Mouse (Mus musculus): ENCODE measurements around the gene Spint2. TPM values are rescaled to one million over a fixed set of nuclear protein-coding genes. Genes with fewer than 3 reads are reported as not detected.

Spint2 gene
- 93.6 and 101 TPM in 2 replicates for polyA plus RNA-seq (2015; fragmentation: Nextera tagmentation; extraction: Ambion mirVana)

DNA sequence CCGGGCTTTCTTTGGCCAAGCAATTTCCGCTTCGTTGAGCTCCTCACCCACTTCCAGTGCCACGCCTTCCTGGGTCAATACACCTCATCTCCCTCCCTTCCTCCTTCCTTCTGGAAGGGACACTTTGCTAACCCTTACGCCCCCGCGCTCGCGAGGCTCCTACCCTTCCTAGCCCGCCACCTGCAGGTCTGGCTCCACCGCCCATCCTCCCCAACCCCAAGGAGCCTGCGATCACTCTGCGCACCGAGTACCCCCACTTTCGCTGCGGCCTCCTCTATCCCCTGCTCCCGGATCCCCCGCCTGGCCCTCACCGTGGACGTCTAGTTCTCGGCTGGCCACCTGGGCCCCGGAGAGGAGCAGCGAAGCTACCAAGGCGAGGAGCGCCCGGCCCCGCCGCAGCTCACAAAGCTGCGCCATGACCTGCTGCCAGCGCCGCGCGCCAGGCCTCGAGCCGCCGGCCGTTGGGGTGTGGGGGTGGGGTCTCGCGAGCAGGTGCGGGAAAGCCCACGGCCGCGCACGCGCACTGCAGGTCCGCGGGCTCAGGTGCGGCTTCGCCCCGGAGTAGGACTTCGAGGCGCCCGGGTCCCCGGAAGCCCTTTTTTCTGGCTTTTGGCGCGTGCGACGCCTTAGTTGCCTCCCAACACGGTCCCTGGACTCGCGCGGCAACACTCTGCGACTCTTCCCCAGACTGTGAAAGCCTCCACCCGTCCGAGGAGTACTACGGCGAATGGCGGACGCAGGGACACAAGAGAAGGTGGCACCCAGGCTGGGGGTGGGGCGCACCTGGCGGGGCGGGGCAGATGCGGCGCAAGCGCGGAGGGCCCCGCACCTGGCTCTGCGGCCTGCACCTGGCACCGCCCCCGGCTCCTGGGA, at the start of gene Spint2:
Gene Spint2, minus strand, starts transcription at position 712 of the 873 bp plus-strand sequence.

DNA sequence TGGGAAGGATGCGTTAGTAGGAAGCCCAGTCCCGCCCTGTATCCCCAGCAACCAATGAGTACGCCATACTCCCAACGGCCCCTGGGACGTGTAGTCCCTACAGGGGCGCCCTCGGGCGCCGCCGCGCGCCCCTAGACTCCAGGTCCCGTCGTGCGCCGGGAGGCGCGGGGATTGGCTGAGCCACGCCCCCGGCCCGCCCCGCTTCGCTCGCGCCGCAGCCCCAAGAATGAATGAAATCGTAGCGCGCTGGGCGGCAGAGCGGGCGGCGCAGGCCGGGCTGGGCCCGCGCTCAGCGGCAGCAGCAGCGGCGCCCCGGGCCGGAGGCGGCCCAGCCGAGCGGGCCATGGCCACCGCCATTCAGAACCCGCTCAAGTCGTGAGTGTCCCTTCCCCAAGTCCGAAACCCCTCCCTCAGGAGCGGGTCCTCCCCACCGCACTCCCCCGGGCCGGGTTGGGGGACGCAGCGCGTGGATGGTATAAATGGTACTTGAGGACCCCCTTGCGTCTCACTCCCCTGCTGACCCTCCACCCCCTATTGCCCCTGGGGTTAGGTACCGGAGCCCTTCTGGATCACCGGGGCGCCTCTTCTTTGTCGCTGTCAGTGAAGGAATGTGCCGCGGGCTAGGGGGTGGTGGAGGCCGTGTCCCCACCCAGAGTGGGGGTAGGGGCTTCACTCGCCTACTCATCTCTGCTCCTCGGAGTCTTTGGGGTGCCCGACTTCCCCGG, 22.2 kb upstream of the Spint2 start, which contains the start of gene Dpf1:
Gene Dpf1, plus strand, starts transcription at position 214 of the 725 bp plus-strand sequence.

DNA sequence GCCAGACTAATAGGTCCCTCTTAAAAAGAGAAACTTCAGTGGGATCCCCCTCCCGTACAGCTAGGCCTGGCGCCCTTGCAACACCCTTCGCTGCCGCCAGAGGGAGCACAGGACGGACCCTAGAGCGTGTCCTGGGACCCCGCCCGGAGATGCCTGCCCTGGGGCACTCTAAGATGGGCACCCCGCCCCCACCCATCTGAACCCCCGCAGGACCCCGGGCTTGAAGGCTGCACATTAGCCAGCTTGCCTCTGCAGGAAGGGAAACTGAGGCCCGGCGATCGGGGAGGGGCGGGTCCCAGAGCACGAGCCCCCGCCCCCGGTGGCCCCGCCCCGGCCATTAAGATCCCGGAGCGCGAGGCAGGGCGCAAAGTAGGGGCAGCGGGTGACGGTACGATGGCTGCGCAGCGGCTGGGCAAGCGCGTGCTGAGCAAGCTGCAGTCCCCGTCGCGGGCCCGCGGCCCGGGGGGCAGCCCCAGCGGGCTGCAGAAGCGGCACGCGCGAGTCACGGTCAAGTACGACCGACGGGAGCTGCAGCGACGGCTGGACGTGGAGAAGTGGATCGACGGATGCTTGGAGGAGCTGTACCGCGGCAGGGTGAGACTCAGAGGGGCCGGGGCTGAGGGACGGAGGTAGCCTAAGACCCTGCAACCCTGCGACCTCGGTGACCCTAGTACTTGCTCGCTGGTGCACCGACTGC, 7.4 kb upstream of the Spint2 start, which contains the start of gene Ppp1r14a:
Gene Ppp1r14a, plus strand, starts transcription at position 367 of the 697 bp plus-strand sequence.

DNA sequence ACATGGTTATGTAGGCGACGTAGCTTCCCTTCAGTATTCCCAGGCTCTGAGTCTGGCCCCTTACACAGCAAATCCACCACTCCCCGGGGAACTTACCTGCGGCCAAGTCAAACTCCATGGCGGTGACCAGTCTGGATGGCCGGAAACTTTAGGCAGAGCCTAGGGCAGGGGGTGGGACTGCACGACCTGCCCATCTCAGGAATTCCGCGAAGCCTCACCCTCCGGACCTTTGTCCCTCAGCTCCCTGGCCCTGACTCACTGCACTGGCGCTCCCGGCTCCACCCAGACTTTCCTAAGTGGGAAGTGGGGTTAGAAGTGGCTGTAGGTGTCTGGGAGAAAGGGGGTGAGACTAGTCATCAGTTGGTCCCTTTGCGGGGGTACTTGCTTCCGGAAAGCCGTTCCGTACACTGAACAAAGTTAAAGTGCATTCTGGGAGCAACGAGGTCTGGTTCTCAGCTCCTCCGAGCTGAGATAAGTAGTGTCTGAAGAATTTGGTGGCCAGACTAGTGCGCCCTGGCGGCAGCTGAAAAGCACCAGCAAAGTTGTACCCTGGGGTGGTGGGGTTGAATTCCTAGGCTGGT, 33.4 kb downstream of the Spint2 start, which contains the start of gene 2200002D01Rik:
Gene 2200002D01Rik, minus strand, starts transcription at position 206 of the 581 bp plus-strand sequence.

DNA sequence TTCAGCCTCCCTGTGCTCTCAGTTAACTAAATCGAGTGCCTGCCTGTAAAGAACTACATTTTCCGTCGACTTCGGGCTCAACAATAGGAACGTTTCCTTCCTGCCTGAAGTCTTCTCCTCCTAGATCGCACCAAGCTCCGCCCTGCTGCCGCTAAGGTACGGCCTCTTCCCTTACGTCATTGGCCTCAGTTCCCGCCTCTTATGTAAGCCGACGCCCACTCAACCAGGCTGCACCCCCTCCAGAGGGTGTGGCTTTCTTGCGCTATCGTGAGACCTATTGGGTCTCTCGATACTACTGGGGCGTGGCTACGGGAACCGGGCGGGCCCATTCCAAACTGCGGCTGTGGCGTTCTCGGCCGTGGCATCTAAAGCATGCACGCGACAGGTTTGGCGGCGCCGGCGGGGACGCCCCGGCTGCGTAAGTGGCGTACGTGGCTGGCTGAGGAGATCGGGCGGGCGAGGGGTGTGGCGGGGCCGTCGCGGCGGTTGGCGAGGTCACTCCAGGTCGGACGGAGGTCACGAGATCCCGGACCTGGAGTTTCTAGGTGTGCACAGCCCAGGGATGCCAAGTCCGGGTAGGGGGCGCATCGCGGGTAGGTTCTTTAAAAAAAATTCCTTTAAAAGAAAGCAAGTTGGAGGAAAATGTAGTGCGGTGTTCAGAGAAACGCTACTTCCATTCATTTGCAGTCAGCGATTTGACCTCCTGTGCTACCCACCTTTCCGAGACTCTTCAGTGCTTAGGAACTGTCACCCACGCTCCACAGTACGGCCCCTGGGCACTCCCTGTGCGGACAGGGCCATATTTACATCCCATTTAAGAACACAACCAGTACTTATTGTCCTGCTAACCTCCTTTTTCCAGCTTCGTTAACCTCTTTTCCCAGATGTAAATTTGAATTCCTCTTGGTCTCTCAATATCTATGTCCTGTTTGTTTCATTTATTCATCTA, 43.4 kb downstream of the Spint2 start, which contains the start of gene Yif1b:
Gene Yif1b, plus strand, starts transcription at position 311 of the 949 bp plus-strand sequence.

DNA sequence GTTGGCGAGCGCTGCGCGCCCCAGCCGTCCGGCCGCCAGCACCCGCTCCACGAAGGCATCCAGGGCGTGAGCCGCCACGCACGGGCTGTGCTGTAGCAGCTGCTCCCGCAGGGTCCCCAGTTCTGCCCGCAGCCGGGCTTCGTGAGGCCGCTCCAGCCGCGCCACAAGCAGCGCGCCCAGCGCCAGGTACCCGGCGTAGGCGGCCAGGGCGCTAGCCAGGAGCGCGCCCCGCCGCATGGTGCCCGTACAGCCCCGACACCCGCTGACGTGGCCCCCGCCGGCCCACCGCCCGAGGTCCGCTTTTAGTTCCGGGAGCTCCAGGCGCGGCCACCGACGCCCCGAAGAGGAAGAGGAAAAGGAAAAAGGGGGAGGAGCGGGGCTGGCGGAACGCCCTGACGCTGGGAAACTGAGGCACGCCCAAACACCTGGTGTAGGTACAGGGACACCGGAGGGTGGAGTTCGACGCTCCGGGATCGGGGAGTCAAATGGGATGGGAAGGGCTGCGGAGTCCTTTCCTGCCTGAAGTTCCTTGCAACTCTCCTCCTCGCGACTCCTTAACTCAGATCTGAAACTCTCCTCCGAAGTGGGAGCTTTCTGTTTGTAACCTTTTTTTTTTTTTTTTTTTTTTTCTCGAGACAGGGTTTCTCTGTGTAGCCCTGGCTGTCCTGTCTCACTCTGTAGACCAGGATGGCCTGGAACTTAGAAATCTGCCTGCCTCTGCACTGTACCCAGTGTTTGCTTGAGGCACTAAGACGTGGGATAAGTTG, 49.3 kb downstream of the Spint2 start, which contains the start of gene Kcnk6:
Gene Kcnk6, minus strand, starts transcription at position 269 of the 767 bp plus-strand sequence.

DNA sequence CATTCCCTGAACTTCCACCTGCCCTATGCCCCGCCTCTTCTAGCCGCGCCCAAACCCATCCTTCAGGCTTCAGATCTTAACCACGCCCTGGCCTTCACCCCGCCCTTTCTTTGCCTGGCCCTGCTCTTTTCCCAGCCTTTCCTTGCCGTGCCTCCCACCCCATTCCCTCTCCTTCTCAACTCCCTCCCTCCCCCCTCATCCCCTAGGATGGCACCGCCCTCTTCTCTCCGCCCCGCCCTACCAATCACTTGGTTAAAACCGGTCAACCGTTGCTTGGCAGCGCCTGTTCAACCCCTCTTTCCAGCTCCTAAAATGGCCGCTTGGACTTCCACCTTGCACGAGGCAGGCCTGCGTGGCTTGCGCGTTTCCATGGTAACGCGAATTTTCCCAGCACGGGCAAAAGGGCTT, 68.0 kb downstream of the Spint2 start, which contains the start of gene Catsperg1:
Gene Catsperg1, minus strand, starts transcription at position 361 of the 408 bp plus-strand sequence.

Other genes starting within 250 kb of the Spint2 start
- 11.1 and 15.3 TPM in 2 replicates for gene Ryr1, start 156.7 kb downstream of the Spint2 start, polyA plus RNA-seq (2015; fragmentation: Nextera tagmentation; extraction: Ambion mirVana)
- gene Rasgrp4, start 147.1 kb downstream of the Spint2 start, polyA plus RNA-seq (2015; fragmentation: Nextera tagmentation; extraction: Ambion mirVana), result 0.90 and 1.4 TPM in 2 replicates
- gene Fam98c, start 125.7 kb downstream of the Spint2 start, polyA plus RNA-seq (2015; fragmentation: Nextera tagmentation; extraction: Ambion mirVana), result 79.0 and 80.4 TPM in 2 replicates
- 0.28 and 0.55 TPM in 2 replicates for gene Ggn, start 111.7 kb downstream of the Spint2 start, polyA plus RNA-seq (2015; fragmentation: Nextera tagmentation; extraction: Ambion mirVana)
- 12.6 and 14.1 TPM in 2 replicates for gene Spred3, start 111.5 kb downstream of the Spint2 start, polyA plus RNA-seq (2015; fragmentation: Nextera tagmentation; extraction: Ambion mirVana)
- gene Psmd8, start 101.2 kb downstream of the Spint2 start, polyA plus RNA-seq (2015; fragmentation: Nextera tagmentation; extraction: Ambion mirVana), result 278 and 284 TPM in 2 replicates
- gene Catsperg1, start 67.9 kb downstream of the Spint2 start, polyA plus RNA-seq (2015; fragmentation: Nextera tagmentation; extraction: Ambion mirVana), result 1.1 and 3.3 TPM in 2 replicates
- 0.70 and 1.4 TPM in 2 replicates for gene Kcnk6, start 49.4 kb downstream of the Spint2 start, polyA plus RNA-seq (2015; fragmentation: Nextera tagmentation; extraction: Ambion mirVana)
- 137 and 139 TPM in 2 replicates for gene Yif1b, start 43.6 kb downstream of the Spint2 start, polyA plus RNA-seq (2015; fragmentation: Nextera tagmentation; extraction: Ambion mirVana)
- gene 2200002D01Rik, start 33.4 kb downstream of the Spint2 start, polyA plus RNA-seq (2015; fragmentation: Nextera tagmentation; extraction: Ambion mirVana), result 2.0 and 4.5 TPM in 2 replicates
- 5.3 and 5.5 TPM in 2 replicates for gene Ppp1r14a, start 7.4 kb upstream of the Spint2 start, polyA plus RNA-seq (2015; fragmentation: Nextera tagmentation; extraction: Ambion mirVana)
- 132 and 146 TPM in 2 replicates for gene Dpf1, start 22.0 kb upstream of the Spint2 start, polyA plus RNA-seq (2015; fragmentation: Nextera tagmentation; extraction: Ambion mirVana)
- 13.3 and 13.6 TPM in 2 replicates for gene Sipa1l3, start 236.7 kb upstream of the Spint2 start, polyA plus RNA-seq (2015; fragmentation: Nextera tagmentation; extraction: Ambion mirVana)